Mouse (Mus musculus): ENCODE data around the gene B4galnt2.

- TF ChIP-seq ELF1 (IDR thresholded peaks at IDR 0.05; ENCODE audit: low read depth, low read length) (no peak), CTCF (IDR thresholded peaks at IDR 0.05 in 2 of 3, conservative IDR thresholded peaks at IDR 0.05 in 1 of 3; ENCODE audit: control insufficient read depth in 1 of 3, insufficient read depth in 1 of 3, low read depth in 2 of 3, low read length in 3 of 3, poor library complexity in 1 of 3, severe bottlenecking in 1 of 3) (no peak), BHLHE40 (IDR thresholded peaks at IDR 0.05; ENCODE audit: borderline replicate concordance, low read depth, low read length) (no peak), MYC (IDR thresholded peaks at IDR 0.05; ENCODE audit: low read depth, low read length) (no peak), POLR2A (IDR thresholded peaks at IDR 0.05; ENCODE audit: control insufficient read depth in 1 of 2, insufficient read depth in 1 of 2, low read depth in 1 of 2, low read length in 2 of 2, poor library complexity in 1 of 2) (no peak), NRF1 (IDR thresholded peaks at IDR 0.05; ENCODE audit: insufficient read depth, low read depth, low read length, poor library complexity, severe bottlenecking) (no peak), ZC3H11A (IDR thresholded peaks at IDR 0.05; ENCODE audit: low read depth, low read length) (no peak), ZKSCAN1 (IDR thresholded peaks at IDR 0.05; ENCODE audit: low read depth, low read length) (no peak), GATA1 (IDR thresholded peaks at IDR 0.05; ENCODE audit: low read depth, low read length) (no peak), MAFK (IDR thresholded peaks at IDR 0.05; ENCODE audit: borderline replicate concordance, low read depth, low read length) (no peak), MAX (IDR thresholded peaks at IDR 0.05; ENCODE audit: low read length) (no peak), CHD1 (IDR thresholded peaks at IDR 0.05; ENCODE audit: low read depth, low read length) (no peak)
Measured at GRCm38 (mm10) chr11:95936409-95936808, 21.7 kb upstream of the B4galnt2 start.

All from MEL (cell line).